Mouse (Mus musculus) B cell, adult 2 months (primary cell): ENCODE measurements at regions not wholly inside any gene's neighbourhood (a gene's known extent, or its start where the extent isn't known, plus 50 kb on each side); places are given as distances from the start of the nearest gene placed in this dataset.

Experiments used
- DNase-seq, 2 experiments: peaks; one replicate each; pipeline ENCODE4 v3.0.0; 2022

DNA sequence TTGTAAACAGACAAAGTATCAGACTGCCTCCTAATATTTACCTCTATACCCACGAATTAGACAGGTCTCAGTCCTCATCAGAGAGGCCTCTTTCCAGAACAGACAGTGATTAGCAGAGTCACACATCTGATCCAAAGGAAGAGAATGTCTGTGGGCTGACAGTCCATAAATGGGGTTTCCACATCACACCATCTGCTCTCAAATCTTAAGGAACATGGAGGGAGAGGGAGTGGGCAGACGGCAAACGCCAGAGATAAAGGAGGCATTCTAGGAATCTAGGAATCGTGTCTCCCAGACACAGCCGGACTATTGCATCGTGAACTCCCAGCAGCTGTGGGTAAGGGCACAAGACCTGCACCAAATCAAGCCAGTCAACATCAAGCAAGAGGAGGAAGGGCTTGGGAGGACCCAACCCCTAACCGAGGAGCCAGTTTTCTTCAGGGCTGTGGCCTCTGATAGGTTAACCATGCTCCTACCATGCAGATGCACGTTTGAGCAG is 219.8 kb downstream of the Setd4 start:
- DNase-seq = no peak

- DNase-seq = no peak
Observed at GRCm38 (mm10) chr16:93382945-93383344, 220.9 kb downstream of the Setd4 start.

DNA sequence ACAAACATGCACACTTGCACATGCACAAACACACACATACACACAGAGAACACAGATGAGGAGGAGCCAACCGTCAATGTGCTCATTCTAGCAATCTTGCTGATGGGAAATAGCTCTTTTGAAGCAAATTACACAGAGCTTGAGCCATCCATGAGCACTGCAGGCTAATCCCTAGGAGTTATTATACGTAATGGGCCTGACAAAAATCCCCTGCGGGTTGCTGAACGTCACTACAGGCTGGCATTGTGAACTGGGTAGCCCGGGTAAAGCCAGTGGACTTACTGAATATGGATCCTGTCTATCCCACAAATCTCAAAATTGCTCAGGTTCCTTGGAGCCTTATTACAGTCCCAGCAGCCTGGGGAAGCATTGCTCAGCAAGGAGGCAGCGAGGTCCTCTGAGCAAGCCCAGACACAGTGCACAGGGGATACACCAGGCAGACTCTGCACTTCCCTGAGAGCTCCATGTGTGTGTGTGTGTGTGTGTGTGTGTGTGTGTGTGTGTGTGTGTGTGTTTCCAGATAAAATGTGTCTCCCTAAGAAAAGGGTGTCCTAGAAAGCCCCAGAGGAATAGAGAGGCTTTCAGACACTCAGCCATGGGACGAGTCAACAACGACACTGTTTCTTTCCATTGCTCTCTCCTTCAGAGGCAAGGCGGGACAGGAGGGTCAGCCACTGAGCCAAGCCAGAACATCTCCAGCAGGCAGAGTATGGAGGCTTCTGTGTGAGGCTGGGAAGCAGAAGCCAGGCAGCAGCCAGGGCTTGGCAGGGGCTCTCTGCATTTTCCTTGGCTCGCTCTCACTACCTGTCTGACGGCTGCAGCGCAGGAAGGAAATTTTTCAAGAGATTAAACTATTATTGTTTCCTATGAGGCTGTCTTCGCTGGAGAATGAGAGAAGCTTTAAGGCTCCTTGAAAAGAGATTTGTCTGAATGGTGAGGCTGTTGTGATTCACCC is 222.9 kb downstream of the Setd4 start:
- no peak for DNase-seq

DNA sequence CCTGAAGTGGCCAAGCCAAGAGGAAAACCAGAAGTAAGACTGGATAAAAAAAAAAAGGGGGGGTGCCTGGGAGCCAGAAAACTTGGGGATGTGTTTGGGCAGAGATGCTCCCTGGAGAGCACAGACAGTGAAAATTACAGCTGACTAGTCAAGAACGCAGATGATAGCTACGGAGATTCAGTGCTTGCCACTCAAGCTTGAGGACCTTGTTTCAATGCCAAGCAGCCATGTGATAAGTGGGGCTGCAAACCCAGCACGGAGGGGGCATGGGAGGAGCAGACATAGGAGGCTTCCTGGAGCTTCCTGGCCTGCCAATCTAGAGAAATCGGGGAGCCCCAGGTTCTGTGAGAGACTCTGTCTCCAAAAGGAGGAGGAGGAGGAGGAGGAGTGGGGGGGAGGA is 223.7 kb downstream of the Setd4 start:
- DNase-seq = no peak

DNA sequence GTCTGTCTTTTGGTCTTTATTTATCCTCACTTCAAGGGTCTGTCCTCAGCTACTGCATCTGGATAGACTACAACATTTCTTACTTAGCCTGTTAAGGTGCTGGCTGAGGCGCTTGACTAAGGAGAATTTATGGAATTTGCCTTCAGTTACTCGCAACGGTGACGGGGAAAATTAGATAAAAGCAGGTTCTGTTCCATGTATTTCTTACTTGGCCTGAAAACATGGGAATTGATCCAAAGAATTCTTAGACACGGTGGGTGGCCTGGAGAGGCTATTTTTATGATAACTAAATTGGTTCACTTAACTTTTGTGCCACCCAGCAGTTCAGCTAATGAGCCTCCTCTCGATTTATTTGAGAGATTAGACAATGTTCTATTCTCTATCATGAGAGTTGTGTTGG is 224.3 kb downstream of the Setd4 start:
- no peak for DNase-seq

DNA sequence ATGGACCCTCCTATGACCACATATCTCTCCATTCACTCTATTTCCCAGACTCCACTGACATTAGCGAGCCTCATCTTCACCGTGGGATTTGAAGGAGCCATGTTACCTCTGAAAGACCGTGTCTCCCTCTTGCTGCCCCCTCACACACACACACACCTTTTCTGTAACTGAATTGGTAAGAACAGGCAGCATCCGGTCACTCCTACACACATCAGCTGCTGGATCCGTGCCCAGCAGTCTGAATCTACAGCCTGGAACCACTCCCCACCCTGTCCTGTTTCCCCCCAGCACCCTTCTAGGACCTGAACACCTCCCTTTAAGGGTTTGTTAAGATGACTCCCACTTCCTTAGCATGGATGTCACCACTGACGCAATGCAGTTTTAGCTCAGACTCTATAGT is 229.2 kb downstream of the Setd4 start:
- no peak for DNase-seq

GRCm38 (mm10) chr16:93369766-93370146 is 234.1 kb downstream of the Setd4 start:
- no peak for DNase-seq

- no peak for DNase-seq
Observed at GRCm38 (mm10) chr16:93368824-93369765, 234.8 kb downstream of the Setd4 start.

GRCm38 (mm10) chr16:93367995-93368394 is 235.9 kb downstream of the Setd4 start:
- DNase-seq = no peak

GRCm38 (mm10) chr16:93367246-93367805 is 236.5 kb downstream of the Setd4 start:
- no peak for DNase-seq

GRCm38 (mm10) chr16:93366383-93366941 is 237.4 kb downstream of the Setd4 start:
- DNase-seq = no peak

DNA sequence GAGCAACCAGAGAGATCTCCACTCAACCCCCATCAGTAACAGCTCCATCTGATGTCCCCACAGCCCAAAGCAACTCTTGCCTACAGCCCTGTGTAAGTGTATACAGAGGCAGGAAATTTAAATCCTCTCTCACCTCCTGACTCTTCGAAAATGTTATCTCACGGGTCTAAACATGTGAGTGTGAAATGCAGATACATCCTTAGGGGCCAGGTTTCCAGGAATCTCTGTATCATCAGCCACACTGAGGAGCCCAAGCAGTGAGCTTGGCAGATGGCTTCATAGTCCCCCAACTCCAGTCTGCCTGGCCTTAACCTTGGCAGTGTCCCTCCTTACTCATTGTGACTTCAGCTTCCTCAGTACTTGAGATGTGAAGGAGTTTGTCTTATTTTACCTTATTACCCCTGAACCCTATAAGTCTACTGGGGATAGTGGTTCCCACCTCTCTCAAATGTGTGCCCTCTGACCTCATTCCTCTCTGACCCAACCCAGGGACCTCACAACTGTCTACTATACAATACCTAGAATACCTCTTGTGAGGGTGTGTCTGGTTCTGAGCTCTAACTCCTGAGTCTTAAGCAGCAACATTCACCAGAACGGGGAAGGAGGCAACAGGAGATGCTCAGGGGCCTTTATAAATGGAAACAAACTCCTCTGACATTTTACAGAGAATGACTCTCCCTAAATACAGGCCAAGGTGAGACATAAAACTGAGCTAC is 238.5 kb downstream of the Setd4 start:
- no peak for DNase-seq

GRCm38 (mm10) chr16:93359772-93360171 is 244.1 kb downstream of the Setd4 start:
- DNase-seq = no peak

DNA sequence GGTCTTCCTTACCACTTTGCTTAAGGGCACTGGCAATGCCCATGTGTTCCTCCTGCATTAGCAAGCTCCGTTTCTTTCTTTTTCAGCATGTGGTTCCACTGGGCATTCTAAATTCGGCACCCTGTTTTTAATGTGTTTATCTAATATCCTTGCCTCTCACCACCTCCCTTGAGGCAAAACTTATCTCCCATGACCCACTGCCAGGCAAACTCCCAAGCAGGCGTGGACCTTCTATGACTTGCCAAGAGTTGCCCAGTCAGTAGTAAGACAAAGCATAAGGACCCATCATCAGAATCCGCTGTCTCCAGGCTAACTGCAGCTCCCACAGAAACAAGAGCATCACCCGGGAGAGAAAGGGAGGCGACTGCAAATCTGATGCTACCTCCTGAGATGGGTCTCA is 245.2 kb downstream of the Setd4 start:
- no peak for DNase-seq

- DNase-seq = no peak
Observed at GRCm38 (mm10) chr16:93358166-93358565, 245.7 kb downstream of the Setd4 start.

DNA sequence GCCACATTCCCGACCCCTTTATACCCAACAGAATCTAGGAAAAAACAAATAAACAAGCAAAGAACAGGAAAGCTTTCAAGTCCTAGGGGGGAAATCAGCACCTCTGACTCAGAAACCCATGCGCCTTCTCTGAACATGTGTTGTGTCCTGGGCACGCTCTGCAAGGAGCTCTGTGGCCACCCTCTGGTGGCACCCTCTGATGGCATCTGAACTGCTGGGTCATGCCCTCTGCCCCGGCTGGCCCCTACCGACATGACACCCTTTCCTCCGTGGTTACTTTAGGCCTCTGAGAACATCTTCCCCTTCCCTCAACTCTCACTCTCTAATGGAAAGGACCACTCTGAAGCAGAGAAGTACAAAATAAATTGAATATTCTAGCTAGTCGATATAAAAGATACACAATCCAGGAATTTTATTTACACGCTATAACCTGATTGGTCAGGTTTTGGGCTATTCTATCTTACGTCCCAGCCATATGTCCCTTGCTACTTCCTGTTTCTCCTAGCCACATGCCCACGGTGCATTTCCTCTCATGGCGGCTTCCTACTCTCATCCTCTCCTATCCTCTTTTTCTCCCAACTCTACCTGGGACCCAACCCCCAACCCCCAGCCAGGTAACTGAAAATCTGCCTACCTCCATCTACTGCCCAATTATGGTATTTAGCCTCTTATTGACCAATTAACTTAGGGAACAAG is 248.5 kb downstream of the Setd4 start:
- no peak for DNase-seq

GRCm38 (mm10) chr16:93353971-93354370 is 249.9 kb downstream of the Setd4 start:
- no peak for DNase-seq

DNA sequence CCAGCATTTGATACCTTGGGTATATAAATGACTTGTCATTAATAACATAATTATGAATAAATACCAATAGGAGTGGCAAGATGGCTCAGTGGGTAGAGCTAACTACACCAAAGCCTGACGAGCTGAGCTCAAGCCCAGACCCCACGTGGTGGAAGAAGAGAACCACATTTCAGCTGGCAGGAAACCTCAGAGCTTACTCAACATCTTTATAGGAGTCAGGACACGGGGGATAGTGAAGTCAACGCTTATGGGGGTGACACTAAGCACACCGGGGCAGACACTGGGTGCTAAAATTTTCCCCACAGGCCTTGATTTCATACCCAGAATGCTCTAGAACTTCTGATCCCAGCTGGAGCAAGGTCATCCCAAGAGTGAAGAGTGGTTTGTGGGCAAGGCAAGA is 259.3 kb downstream of the Setd4 start:
- DNase-seq = no peak

- no peak for DNase-seq
Observed at GRCm38 (mm10) chr16:93342701-93343100, 261.2 kb downstream of the Setd4 start.

GRCm38 (mm10) chr16:93341791-93342190 is 262.1 kb downstream of the Setd4 start:
- no peak for DNase-seq

DNA sequence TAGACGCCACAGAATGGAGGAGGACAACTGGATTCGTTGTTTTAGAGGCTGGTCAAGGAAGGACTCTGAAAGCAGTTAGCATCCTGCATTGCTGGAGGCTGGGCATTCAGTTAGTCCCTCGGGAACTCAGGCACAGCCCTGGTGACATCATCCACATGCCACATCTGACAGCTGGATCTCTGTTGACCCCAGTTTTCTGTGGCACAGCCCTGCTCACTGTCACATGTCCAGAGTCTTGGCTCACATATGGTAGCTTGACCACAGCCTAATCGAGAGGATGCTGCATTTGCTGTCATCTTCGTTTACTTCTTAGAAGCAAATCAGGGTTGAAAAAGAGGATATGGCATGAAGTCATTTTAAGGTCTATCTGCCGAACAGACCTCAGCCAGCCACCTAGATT is 265.1 kb downstream of the Setd4 start:
- no peak for DNase-seq
